Mouse (Mus musculus): ENCODE data around the gene Ropn1l.

- TF ChIP-seq POLR2A (IDR thresholded peaks at IDR 0.05; ENCODE audit: low read depth, low read length), result no peak
- TF ChIP-seq CTCF (IDR thresholded peaks at IDR 0.05; ENCODE audit: extremely low read depth, insufficient read depth, insufficient read length, insufficient replicate concordance), result no peak
Measured at GRCm38 (mm10) chr15:31465806-31466205, 12.3 kb upstream of the Ropn1l start.

All from spleen, adult 2 months (tissue).